ENCODE assay signal across 8 mouse cellular contexts in genomic region chr4:136163448-136163847, GRCm38 (mm10). TPM values are rescaled to one million over a fixed set of nuclear protein-coding genes. Genes with fewer than 3 reads are reported as not detected.
DNase-seq lines count a peak whose midpoint lies in the region; ATAC-seq and TF ChIP-seq lines count a peak whose summit lies in the region.

No protein-coding gene starts in this region.

- H3K9ac ChIP-seq in heart, embryonic 13.5 days: no peak overlapping the region
- H3K9ac ChIP-seq in kidney, postnatal 0 days (ENCODE audit: low read depth, low read length): no peak overlapping the region
- no peak overlapping the region for H3K9ac ChIP-seq in liver, embryonic 12.5 days
- no peak overlapping the region for H3K9ac ChIP-seq in stomach, embryonic 14.5 days (replicated peaks; ENCODE audit: low read depth, low read length)

- no peaks in the 10 kb centered on the region for H3K27me3 ChIP-seq in heart, embryonic 13.5 days (replicated peaks)
- no peaks in the 10 kb centered on the region for H3K27me3 ChIP-seq in kidney, postnatal 0 days (ENCODE audit: insufficient read depth, low read length)
- peaks cover 10% of the 10 kb centered on the region; the same call in 1 of the 2 replicates for H3K27me3 ChIP-seq in liver, embryonic 12.5 days (replicated peaks)
- H3K27me3 ChIP-seq in stomach, embryonic 14.5 days (ENCODE audit: control insufficient read depth, insufficient read depth, low read length): no peaks in the 10 kb centered on the region

- H3K9me3 ChIP-seq in heart, embryonic 13.5 days: no peaks in the 10 kb centered on the region
- H3K9me3 ChIP-seq in kidney, postnatal 0 days (replicated peaks; ENCODE audit: low read length): no peaks in the 10 kb centered on the region
- no peaks in the 10 kb centered on the region for H3K9me3 ChIP-seq in liver, embryonic 12.5 days (replicated peaks)
- H3K9me3 ChIP-seq in stomach, embryonic 14.5 days (ENCODE audit: control insufficient read depth, low read depth, low read length): no peaks in the 10 kb centered on the region

- ATAC-seq in erythroid progenitor cell, adult 5-6 weeks (replicated peaks; ENCODE audit: low FRiP score, poor library complexity, severe bottlenecking): peak; percentile 87
- peak; percentile 66; the same call in 1 of the 2 replicates for ATAC-seq in heart, embryonic 13.5 days (ENCODE audit: extremely low read depth, insufficient number of reproducible peaks, low FRiP score, low TSS enrichment)
- peak; percentile 50; the same call in 1 of the 2 replicates for ATAC-seq in kidney, postnatal 0 days (replicated peaks; ENCODE audit: low FRiP score, low read depth)
- peak; percentile 67 for ATAC-seq in liver, embryonic 12.5 days
- peak; percentile 82 for ATAC-seq in stomach, embryonic 14.5 days (ENCODE audit: insufficient number of reproducible peaks, insufficient read depth, low FRiP score, low read depth)

- peak overlapping the region; percentile 28; the same call in 1 of the 2 replicates for H3K4me2 ChIP-seq in heart, embryonic 13.5 days
- no peak overlapping the region for H3K4me2 ChIP-seq in kidney, postnatal 0 days (ENCODE audit: low read length)
- no peak overlapping the region for H3K4me2 ChIP-seq in liver, embryonic 12.5 days
- no peak overlapping the region for H3K4me2 ChIP-seq in stomach, embryonic 14.5 days (replicated peaks; ENCODE audit: low read depth, low read length)

- TF ChIP-seq POLR2A in bone marrow, adult 2 months (IDR thresholded peaks at IDR 0.05; ENCODE audit: borderline replicate concordance, control insufficient read depth, low read depth, low read length): no peak

- no peaks in the 10 kb centered on the region for H3K36me3 ChIP-seq in heart, embryonic 13.5 days
- H3K36me3 ChIP-seq in kidney, postnatal 0 days (ENCODE audit: insufficient read depth, low read length): no peaks in the 10 kb centered on the region
- no peaks in the 10 kb centered on the region for H3K36me3 ChIP-seq in liver, embryonic 12.5 days
- no peaks in the 10 kb centered on the region for H3K36me3 ChIP-seq in stomach, embryonic 14.5 days (ENCODE audit: control insufficient read depth, insufficient read depth, low read length)

- peak; percentile 99 for TF ChIP-seq CTCF in bone marrow, adult 2 months (IDR thresholded peaks at IDR 0.05; ENCODE audit: control insufficient read depth, insufficient read depth, low read length)
- peak; percentile 99 for TF ChIP-seq CTCF in kidney, postnatal 0 days (IDR thresholded peaks at IDR 0.05; ENCODE audit: low read depth)

- H3K27ac ChIP-seq in bone marrow, adult 2 months (ENCODE audit: control insufficient read depth, insufficient read depth, low read depth, low read length, poor library complexity): no peak overlapping the region
- no peak overlapping the region for H3K27ac ChIP-seq in heart, embryonic 13.5 days (replicated peaks)
- no peak overlapping the region for H3K27ac ChIP-seq in kidney, postnatal 0 days
- H3K27ac ChIP-seq in liver, embryonic 12.5 days: no peak overlapping the region
- H3K27ac ChIP-seq in stomach, embryonic 14.5 days (ENCODE audit: low read length): no peak overlapping the region

- no peaks in the 10 kb centered on the region for H3K4me1 ChIP-seq in bone marrow, adult 2 months (ENCODE audit: control insufficient read depth, insufficient read depth, low read length)
- H3K4me1 ChIP-seq in heart, embryonic 13.5 days: peaks cover 12% of the 10 kb centered on the region; the same call in 1 of the 2 replicates
- H3K4me1 ChIP-seq in kidney, postnatal 0 days (replicated peaks; ENCODE audit: insufficient read depth, low read length): no peaks in the 10 kb centered on the region
- peaks cover 13% of the 10 kb centered on the region for H3K4me1 ChIP-seq in liver, embryonic 12.5 days
- H3K4me1 ChIP-seq in stomach, embryonic 14.5 days (ENCODE audit: control insufficient read depth, insufficient read depth, low read length): 0 out of 2 replicates have a peak, but pooled peaks cover 4% of the 10 kb centered on the region

- 3% methylated on average over 11 of the region's 11 CpGs for WGBS in bone marrow, adult 2 months
- WGBS in heart, embryonic 13.5 days: 2% methylated on average over 11 of the region's 11 CpGs
- WGBS in kidney, postnatal 0 days: 2% methylated on average over 11 of the region's 11 CpGs
- WGBS in liver, embryonic 12.5 days (ENCODE audit: insufficient replicate concordance): 1% methylated on average over 11 of the region's 11 CpGs
- WGBS in stomach, embryonic 14.5 days: 2% methylated on average over 11 of the region's 11 CpGs

- DNase-seq in A20 (ENCODE audit: low read depth, low spot score): peak; percentile 84
- peak; percentile 97 for DNase-seq in kidney, postnatal 0 days (ENCODE audit: low spot score)
- DNase-seq in natural killer cell, adult 2 months (ENCODE audit: low spot score in 2 of 2): peak; percentile 84 to 90

- no peak overlapping the region for H3K4me3 ChIP-seq in bone marrow, adult 2 months (replicated peaks; ENCODE audit: control insufficient read depth, low read depth, low read length)
- no peak overlapping the region for H3K4me3 ChIP-seq in heart, embryonic 13.5 days
- H3K4me3 ChIP-seq in kidney, postnatal 0 days (replicated peaks; ENCODE audit: low read depth, low read length): no peak overlapping the region
- no peak overlapping the region for H3K4me3 ChIP-seq in liver, embryonic 12.5 days
- no peak overlapping the region for H3K4me3 ChIP-seq in stomach, embryonic 14.5 days (ENCODE audit: low read depth, low read length)

RNA-seq across cellular contexts. Expression of gene E2f2, which starts 8.7 kb away (rescaled TPM):
- polyA plus RNA-seq in bone marrow, adult 2 months (2011; ENCODE audit: insufficient read depth, insufficient read length, low replicate concordance, missing spikeins): 146 and 157 TPM in 2 replicates
- total RNA-seq in erythroid progenitor cell, adult 5-6 weeks (2015; ENCODE audit: low replicate concordance): 276 and 287 TPM in 2 replicates
- 288 and 298 TPM in 2 replicates for total RNA-seq in erythroid progenitor cell, adult 5-6 weeks (2017; ENCODE audit: low replicate concordance)
- polyA plus RNA-seq in heart, embryonic 13.5 days (2015; fragmentation: Nextera tagmentation; extraction: Ambion mirVana): 6.2 and 6.6 TPM in 2 replicates
- polyA plus RNA-seq in kidney, postnatal 0 days (2015; fragmentation: Nextera tagmentation; extraction: Ambion mirVana): 3.2 and 3.8 TPM in 2 replicates
- polyA plus RNA-seq in liver, embryonic 12.5 days (2016; fragmentation: Nextera tagmentation; extraction: Ambion mirVana): 63.4 and 69.1 TPM in 2 replicates
- polyA plus RNA-seq in stomach, embryonic 14.5 days (2014; fragmentation: Nextera tagmentation; extraction: Ambion mirVana): 3.5 and 4.4 TPM in 2 replicates

RNA-seq across cellular contexts. Expression of gene Id3, which starts 20.2 kb away (rescaled TPM):
- polyA plus RNA-seq in bone marrow, adult 2 months (2011; ENCODE audit: insufficient read depth, insufficient read length, low replicate concordance, missing spikeins): 14.5 and 33.8 TPM in 2 replicates
- 14.7 TPM in 1 of 2 replicates, not detected in the other for total RNA-seq in erythroid progenitor cell, adult 5-6 weeks (2015; ENCODE audit: low replicate concordance)
- 2.7 TPM in 1 of 2 replicates, not detected in the other for total RNA-seq in erythroid progenitor cell, adult 5-6 weeks (2017; ENCODE audit: low replicate concordance)
- polyA plus RNA-seq in heart, embryonic 13.5 days (2015; fragmentation: Nextera tagmentation; extraction: Ambion mirVana): 288 and 305 TPM in 2 replicates
- 764 and 829 TPM in 2 replicates for polyA plus RNA-seq in kidney, postnatal 0 days (2015; fragmentation: Nextera tagmentation; extraction: Ambion mirVana)
- 80.9 and 88.1 TPM in 2 replicates for polyA plus RNA-seq in liver, embryonic 12.5 days (2016; fragmentation: Nextera tagmentation; extraction: Ambion mirVana)
- polyA plus RNA-seq in stomach, embryonic 14.5 days (2014; fragmentation: Nextera tagmentation; extraction: Ambion mirVana): 384 and 404 TPM in 2 replicates

RNA-seq across cellular contexts. Expression of gene Asap3, which starts 42.7 kb away (rescaled TPM):
- polyA plus RNA-seq in bone marrow, adult 2 months (2011; ENCODE audit: insufficient read depth, insufficient read length, low replicate concordance, missing spikeins): 0.23 and 0.60 TPM in 2 replicates
- total RNA-seq in erythroid progenitor cell, adult 5-6 weeks (2015; ENCODE audit: low replicate concordance): not detected in 2 replicates
- 0.53 and 0.90 TPM in 2 replicates for total RNA-seq in erythroid progenitor cell, adult 5-6 weeks (2017; ENCODE audit: low replicate concordance)
- 2.6 and 3.4 TPM in 2 replicates for polyA plus RNA-seq in heart, embryonic 13.5 days (2015; fragmentation: Nextera tagmentation; extraction: Ambion mirVana)
- polyA plus RNA-seq in kidney, postnatal 0 days (2015; fragmentation: Nextera tagmentation; extraction: Ambion mirVana): 2.7 and 3.0 TPM in 2 replicates
- polyA plus RNA-seq in liver, embryonic 12.5 days (2016; fragmentation: Nextera tagmentation; extraction: Ambion mirVana): 1.5 and 1.9 TPM in 2 replicates
- 5.1 and 5.6 TPM in 2 replicates for polyA plus RNA-seq in stomach, embryonic 14.5 days (2014; fragmentation: Nextera tagmentation; extraction: Ambion mirVana)
